Mouse (Mus musculus) embryonic stem cell, embryonic (primary cell): Measurements from ENCODE around the gene Ptger2.

Source experiments
- CTCF ChIA-PET, 4 experiments: fragments of 300-600 bp in 2 of 4; fragments of 350-600 bp in 2 of 4; sonication (Branson Sonifier 250); formaldehyde crosslinking; loops; one replicate each; lab custom pipeline; 2022; ENCODE audit warnings: inconsistent platforms in 2 of 4; lab: Charles Lee
- POLR2A ChIA-PET, 4 experiments: fragments of 300-600 bp in 2 of 4; fragments of 350-600 bp in 2 of 4; sonication (Branson Sonifier 250); formaldehyde crosslinking; loops; one replicate each; lab custom pipeline; 2022; ENCODE audit warnings: antibody characterized with exemption in 4 of 4, inconsistent platforms in 1 of 4; lab: Charles Lee

Gene Ptger2

DNA sequence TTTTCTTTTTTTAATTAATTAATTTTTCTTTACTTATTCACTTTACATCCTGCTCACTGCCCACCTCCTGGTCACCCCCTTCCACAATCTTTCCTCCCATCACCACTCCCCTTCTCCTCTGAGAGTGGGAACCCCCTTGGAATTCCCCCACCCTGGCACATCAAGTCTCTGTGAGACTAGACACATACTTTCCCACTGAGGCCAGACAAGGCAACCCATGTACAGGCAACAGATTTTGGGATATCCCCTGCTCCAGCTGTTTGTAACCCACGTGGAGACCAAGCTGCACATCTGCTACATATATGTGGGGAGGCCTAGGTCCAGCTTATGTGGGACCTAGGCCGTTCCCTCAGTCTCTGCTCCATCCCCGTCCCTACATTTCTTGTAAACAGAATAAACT lies 46.3 kb downstream of the Ptger2 start:
- CTCF ChIA-PET, result no interaction called here

GRCm38 (mm10) chr14:45036579-45036978 lies 48.6 kb downstream of the Ptger2 start:
- ChIA-PET POLR2A (no interaction called here), CTCF (no interaction called here)

More for the DNA sequence above, 46.3 kb downstream of the Ptger2 start:
- POLR2A ChIA-PET, result no interaction called here

DNA sequence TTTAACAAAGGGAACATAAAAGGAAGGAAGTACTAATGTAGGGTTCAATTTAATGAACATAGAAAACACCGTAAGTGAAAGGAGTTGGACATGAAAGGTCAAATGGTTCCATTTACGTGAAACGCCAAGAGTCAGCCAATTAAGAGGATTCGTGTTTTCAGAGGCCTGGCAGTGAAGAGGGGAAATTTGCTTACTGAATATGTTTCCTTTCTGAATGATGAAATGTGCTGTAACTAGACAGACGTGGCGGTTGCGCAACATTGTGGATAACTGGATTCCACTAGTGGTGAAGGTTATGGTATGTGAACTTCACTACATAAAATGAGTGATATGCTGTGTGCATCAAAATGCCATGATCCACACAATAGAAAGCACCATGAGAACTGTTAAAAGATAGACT lies 50.1 kb downstream of the Ptger2 start:
- ChIA-PET POLR2A (no interaction called here), CTCF (no interaction called here)

DNA sequence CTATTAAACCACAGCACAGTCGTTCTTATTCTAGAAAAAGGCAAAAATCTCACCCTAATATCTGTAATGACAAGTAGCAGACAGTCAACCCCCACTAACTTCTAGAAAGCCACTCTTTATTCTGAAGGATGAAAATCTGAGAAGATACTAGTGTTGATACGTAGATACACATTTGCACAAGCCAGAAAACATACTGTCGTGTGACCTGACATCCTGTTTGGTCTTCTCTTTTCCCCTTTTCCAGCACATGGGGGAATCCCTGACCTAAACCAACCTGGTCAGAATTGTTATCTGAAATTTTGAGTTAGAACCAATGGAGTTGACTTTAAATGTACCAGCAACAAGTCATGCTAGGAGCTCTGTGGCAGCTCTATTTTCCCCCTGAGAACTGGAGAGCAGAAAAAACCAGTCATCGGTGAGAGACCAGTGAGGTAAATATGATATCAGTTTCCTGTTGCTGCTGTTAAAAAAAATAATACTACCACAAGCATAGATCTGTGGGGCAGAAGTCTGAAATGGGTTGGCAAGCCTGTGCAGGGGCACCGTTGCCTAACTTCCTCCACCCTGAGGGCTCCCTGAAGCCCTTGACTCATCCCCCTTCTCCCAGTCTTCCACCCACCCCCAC lies 53.0 kb downstream of the Ptger2 start:
- CTCF ChIA-PET, result no interaction called here

GRCm38 (mm10) chr14:45048128-45048527 lies 60.1 kb downstream of the Ptger2 start:
- ChIA-PET POLR2A (no interaction called here), CTCF (no interaction called here)

More for the DNA sequence above, 53.0 kb downstream of the Ptger2 start:
- POLR2A ChIA-PET, result no interaction called here

GRCm38 (mm10) chr14:45049689-45050418 lies 61.9 kb downstream of the Ptger2 start:
- POLR2A ChIA-PET, result no interaction called here
- CTCF ChIA-PET, result interaction anchor here in 2 of 4 experiments (0.6 to 1.0 kb wide), 2 partner anchors 69 to 114 kb away, joined by 3 to 4 read pairs; no protein-coding TSS in a partner anchor

- POLR2A ChIA-PET, result no interaction called here
- CTCF ChIA-PET, result interaction anchor here in 2 of 4 experiments (0.6 to 1.0 kb wide), 2 partner anchors 69 to 113 kb away, joined by 3 to 4 read pairs; no protein-coding TSS in a partner anchor
These were observed 62.4 kb downstream of the Ptger2 start for GRCm38 (mm10) chr14:45050419-45050776.

DNA sequence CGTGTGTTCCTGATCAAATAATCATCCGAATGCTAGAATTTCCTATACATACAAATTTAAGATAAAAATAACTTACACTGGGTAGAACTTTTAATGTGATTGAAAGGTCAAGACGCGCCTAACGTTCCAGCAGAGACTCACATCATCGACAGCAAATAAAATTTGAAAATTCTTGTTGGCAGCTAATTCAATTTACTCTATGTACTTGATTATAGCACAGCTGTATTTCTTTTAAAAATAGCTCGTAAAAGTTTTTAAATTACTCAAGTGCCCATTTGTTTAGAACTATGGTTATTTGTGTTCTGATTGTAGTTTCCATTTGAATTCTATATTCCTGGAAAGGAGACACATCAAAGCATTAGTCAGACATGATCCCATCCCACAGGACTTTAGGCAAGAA lies 63.1 kb downstream of the Ptger2 start:
- POLR2A ChIA-PET, result no interaction called here
- CTCF ChIA-PET, result no interaction called here
